Mouse (Mus musculus) kidney, embryonic 14.5 days (tissue): ENCODE data around the gene Gm10912. TPM values are rescaled to one million over a fixed set of nuclear protein-coding genes. Genes with fewer than 3 reads are reported as not detected.

ENCODE experiments used
- polyA plus RNA-seq: library from polyadenylated mRNA; unstranded; fragments of >200 nt; fragmentation: Nextera tagmentation; extraction: Ambion mirVana; gene quantifications from 2 replicates; pipeline ENCODE4 v1.2.1, GENCODE M21; 2014

Gene Gm10912
- polyA plus RNA-seq, 1 experiment from 2014 or later: not detected

Other genes with a start within 250 kb of the Gm10912 start
- 33.3 and 36.7 TPM in 2 replicates for gene Lmo2, start 107.8 kb upstream of the Gm10912 start, polyA plus RNA-seq
- 41.5 and 54.4 TPM in 2 replicates for gene Fbxo3, start 38.1 kb upstream of the Gm10912 start, polyA plus RNA-seq
- gene 4931422A03Rik, start 37.5 kb upstream of the Gm10912 start, polyA plus RNA-seq: 1.8 and 3.7 TPM in 2 replicates
- not detected in 2 replicates for gene Gm10799, start 2.7 kb downstream of the Gm10912 start, polyA plus RNA-seq
- gene Cd59b, start 4.0 kb downstream of the Gm10912 start, polyA plus RNA-seq: 5.6 and 9.3 TPM in 2 replicates
- 38.2 and 40.7 TPM in 2 replicates for gene Cd59a, start 30.0 kb downstream of the Gm10912 start, polyA plus RNA-seq
- 0.27 TPM in 1 of 2 replicates, not detected in the other for gene A930018P22Rik, start 56.9 kb downstream of the Gm10912 start, polyA plus RNA-seq